Mouse (Mus musculus) CH12.LX (cell line): ENCODE measurements around the gene Itgb3. TPM values are rescaled to one million over a fixed set of nuclear protein-coding genes. Genes with fewer than 3 reads are reported as not detected.

Source experiments
- DNase-seq: peaks from one replicate; pipeline ENCODE4 v3.0.0-alpha.2; 2013; ENCODE audit errors: extremely low read depth
- H3K27ac ChIP-seq: 2 replicates; pipeline ENCODE4 v1.5.1; 2012; ENCODE audit warnings: low read depth, mild to moderate bottlenecking, control low read depth, moderate library complexity; ENCODE audit not compliant: insufficient read depth
- H3K27me3 ChIP-seq: replicated peaks from 2 replicates; pipeline ENCODE3; 2012; ENCODE audit warnings: inconsistent platforms
- H3K36me3 ChIP-seq, 2 experiments: replicated peaks in 1 of 2; 2 replicates each; pipeline versions ENCODE3 to v1.6.1; 2012; ENCODE audit warnings: inconsistent platforms in 1 of 2, low read length in 1 of 2, mild to moderate bottlenecking in 1 of 2, mixed read lengths in 1 of 2, moderate library complexity in 1 of 2; ENCODE audit not compliant: control insufficient read depth in 1 of 2, insufficient read depth in 1 of 2
- H3K4me1 ChIP-seq, 2 experiments: 2 replicates each; pipeline ENCODE4 v1.6.1; 2012; ENCODE audit warnings: inconsistent platforms in 1 of 2, moderate library complexity in 1 of 2; ENCODE audit not compliant: insufficient read depth in 2 of 2, control insufficient read depth in 1 of 2
- H3K4me2 ChIP-seq: 2 replicates; pipeline ENCODE4 v1.6.1; 2012; ENCODE audit warnings: low read depth, mild to moderate bottlenecking, control low read depth; ENCODE audit not compliant: poor library complexity, insufficient read depth, severe bottlenecking
- H3K4me3 ChIP-seq, 3 experiments: fragments of 150-350 bp in 1 of 3; sonication (generic) in 1 of 3; replicated peaks in 1 of 3; 2 replicates each; pipeline versions ENCODE3 to v1.5.1; 2011 to 2012; ENCODE audit warnings: low read depth in 2 of 3, low read length in 2 of 3, mild to moderate bottlenecking in 2 of 3, moderate library complexity in 2 of 3, control low read depth in 1 of 3, improper control_type of control experiment in 1 of 3, inconsistent platforms in 1 of 3, mixed read lengths in 1 of 3; ENCODE audit not compliant: poor library complexity in 1 of 3
- H3K79me2 ChIP-seq: replicated peaks from 2 replicates; pipeline ENCODE4 v1.6.1; 2012; ENCODE audit warnings: mild to moderate bottlenecking, moderate library complexity; ENCODE audit not compliant: control insufficient read depth, poor library complexity, insufficient read depth, severe bottlenecking; ENCODE audit errors: extremely low read depth
- H3K9ac ChIP-seq: 2 replicates; pipeline ENCODE4 v1.6.1; 2012; ENCODE audit warnings: low read depth, mild to moderate bottlenecking, control low read depth, moderate library complexity; ENCODE audit not compliant: insufficient read depth
- H3K9me3 ChIP-seq: replicated peaks from 2 replicates; pipeline ENCODE3; 2012; ENCODE audit warnings: low read length, inconsistent platforms, mixed read lengths
- CHD1 ChIP-seq: IDR thresholded peaks from 2 replicates; pipeline ENCODE4 v1.6.1; 2012; ENCODE audit warnings: low read depth, low read length, improper control_type of control experiment, inconsistent platforms
- CHD2 ChIP-seq: IDR thresholded peaks from 2 replicates; pipeline ENCODE4 v1.6.1; 2011; ENCODE audit warnings: low read length, improper control_type of control experiment
- CTCF ChIP-seq, 2 experiments: IDR thresholded peaks in 1 of 2; conservative IDR thresholded peaks in 1 of 2; 2 replicates each; pipeline ENCODE4 v1.5.1; 2011 to 2012; ENCODE audit warnings: low read depth in 2 of 2, low read length in 2 of 2, improper control_type of control experiment in 1 of 2, inconsistent platforms in 1 of 2, mild to moderate bottlenecking in 1 of 2, moderate library complexity in 1 of 2
- E2F4 ChIP-seq: IDR thresholded peaks from 2 replicates; pipeline ENCODE4 v1.6.1; 2011; ENCODE audit warnings: low read depth, low read length, improper control_type of control experiment; ENCODE audit not compliant: insufficient replicate concordance
- ETS1 ChIP-seq: conservative IDR thresholded peaks from 2 replicates; pipeline ENCODE4 v1.6.1; 2012; ENCODE audit warnings: low read depth, mild to moderate bottlenecking, inconsistent platforms, low read length, improper control_type of control experiment, moderate library complexity
- HCFC1 ChIP-seq: IDR thresholded peaks from 2 replicates; pipeline ENCODE4 v1.6.1; 2012; ENCODE audit warnings: low read depth, mild to moderate bottlenecking, inconsistent platforms, low read length, improper control_type of control experiment
- IRF4 ChIP-seq: IDR thresholded peaks from 2 replicates; pipeline ENCODE4 v1.6.1; 2014; ENCODE audit warnings: low read depth, mild to moderate bottlenecking, inconsistent platforms, low read length, improper control_type of control experiment
- JUN ChIP-seq: IDR thresholded peaks from 2 replicates; pipeline ENCODE4 v1.6.1; 2011; ENCODE audit warnings: low read depth, mild to moderate bottlenecking, low read length, improper control_type of control experiment, moderate library complexity; ENCODE audit not compliant: insufficient read depth
- KAT2A ChIP-seq: IDR thresholded peaks from 2 replicates; pipeline ENCODE4 v1.6.1; 2012; ENCODE audit warnings: low read length, improper control_type of control experiment, inconsistent platforms; ENCODE audit not compliant: insufficient replicate concordance
- MAX ChIP-seq: IDR thresholded peaks from 2 replicates; pipeline ENCODE4 v1.6.1; 2011; ENCODE audit warnings: low read length, improper control_type of control experiment
- MAZ ChIP-seq: IDR thresholded peaks from 2 replicates; pipeline ENCODE4 v1.6.1; 2012; ENCODE audit warnings: low read depth, mild to moderate bottlenecking, inconsistent platforms, low read length, improper control_type of control experiment, moderate library complexity
- MEF2A ChIP-seq: IDR thresholded peaks from 2 replicates; pipeline ENCODE4 v1.6.1; 2014; ENCODE audit warnings: low read depth, mild to moderate bottlenecking, inconsistent platforms, low read length, improper control_type of control experiment, borderline replicate concordance
- MYC ChIP-seq: IDR thresholded peaks from 2 replicates; pipeline ENCODE4 v1.6.1; 2011; ENCODE audit warnings: low read depth, mild to moderate bottlenecking, improper control_type of control experiment, low read length
- NELFE ChIP-seq: IDR thresholded peaks from 2 replicates; pipeline ENCODE4 v1.6.1; 2011; ENCODE audit warnings: low read depth, low read length, improper control_type of control experiment
- PAX5 ChIP-seq: IDR thresholded peaks from 2 replicates; pipeline ENCODE4 v1.6.1; 2012; ENCODE audit warnings: low read length, inconsistent platforms, mixed read lengths
- POLR2A ChIP-seq: IDR thresholded peaks from 2 replicates; pipeline ENCODE4 v1.6.1; 2011; ENCODE audit warnings: low read depth, mild to moderate bottlenecking, improper control_type of control experiment, low read length
- POLR2AphosphoS2 ChIP-seq: IDR thresholded peaks from 2 replicates; pipeline ENCODE4 v1.6.1; 2011; ENCODE audit warnings: low read depth, low read length, improper control_type of control experiment
- RCOR1 ChIP-seq: conservative IDR thresholded peaks from 2 replicates; pipeline ENCODE4 v1.6.1; 2012; ENCODE audit warnings: low read depth, mild to moderate bottlenecking, inconsistent platforms, low read length, improper control_type of control experiment
- SMC3 ChIP-seq: IDR thresholded peaks from 2 replicates; pipeline ENCODE4 v1.6.1; 2011; ENCODE audit warnings: low read depth, low read length, improper control_type of control experiment
- TCF12 ChIP-seq: IDR thresholded peaks from 2 replicates; pipeline ENCODE4 v1.6.1; 2014; ENCODE audit warnings: low read depth, mild to moderate bottlenecking, inconsistent platforms, low read length, improper control_type of control experiment
- UBTF ChIP-seq: IDR thresholded peaks from 2 replicates; pipeline ENCODE4 v1.6.1; 2012; ENCODE audit warnings: low read depth, mild to moderate bottlenecking, inconsistent platforms, low read length, improper control_type of control experiment, moderate library complexity
- USF2 ChIP-seq: conservative IDR thresholded peaks from 2 replicates; pipeline ENCODE4 v1.6.1; 2011; ENCODE audit warnings: low read depth, low read length, improper control_type of control experiment
- ZC3H11A ChIP-seq: IDR thresholded peaks from 2 replicates; pipeline ENCODE4 v1.6.1; 2012; ENCODE audit warnings: low read depth, mild to moderate bottlenecking, inconsistent platforms, low read length, improper control_type of control experiment
- ZKSCAN1 ChIP-seq: IDR thresholded peaks from 2 replicates; pipeline ENCODE4 v1.6.1; 2012; ENCODE audit warnings: low read depth, inconsistent platforms, low read length, improper control_type of control experiment, borderline replicate concordance
- ZMIZ1 ChIP-seq: IDR thresholded peaks from 2 replicates; pipeline ENCODE4 v1.6.1; 2012; ENCODE audit warnings: low read depth, mild to moderate bottlenecking, inconsistent platforms, low read length, improper control_type of control experiment
- dilution Hi-C: fragments of 300-500 bp; cut with MboI; formaldehyde crosslinking; loops from 2 replicates; pipeline ENCODE4 v1.14.3; 2020; ENCODE audit warnings: low sequenced_read_pairs; ENCODE audit not compliant: extremely low pct_unique_long_range_greater_than_20kb, extremely low pct_ligation_motif_present
- in situ Hi-C: fragments of 300-500 bp; cut with MboI; formaldehyde crosslinking; loops from 3 replicates; pipeline ENCODE4 v1.14.3; 2019; ENCODE audit warnings: low sequenced_read_pairs, low pct_ligation_motif_present, low pct_unique_long_range_greater_than_20kb, mixed read lengths
- polyA plus RNA-seq: library from polyadenylated mRNA; unstranded; fragments of >175 nt; gene quantifications from 2 replicates; pipeline ENCODE4 v1.2.1, GENCODE M21; 2012; ENCODE audit warnings: low read depth; ENCODE audit not compliant: insufficient read length
- total RNA-seq, 2 experiments: library from RNA; depleted of rRNA; stranded (reverse); fragments of 300-350 nt in 1 of 2; fragments of >200 nt in 1 of 2; gene quantifications; 2 replicates each; pipeline ENCODE4 v1.2.3; 2012 to 2014

Gene Itgb3
- total and polyA plus RNA-seq, 3 experiments, result 2.9 to 11.0 (median 3.0) TPM

DNA sequence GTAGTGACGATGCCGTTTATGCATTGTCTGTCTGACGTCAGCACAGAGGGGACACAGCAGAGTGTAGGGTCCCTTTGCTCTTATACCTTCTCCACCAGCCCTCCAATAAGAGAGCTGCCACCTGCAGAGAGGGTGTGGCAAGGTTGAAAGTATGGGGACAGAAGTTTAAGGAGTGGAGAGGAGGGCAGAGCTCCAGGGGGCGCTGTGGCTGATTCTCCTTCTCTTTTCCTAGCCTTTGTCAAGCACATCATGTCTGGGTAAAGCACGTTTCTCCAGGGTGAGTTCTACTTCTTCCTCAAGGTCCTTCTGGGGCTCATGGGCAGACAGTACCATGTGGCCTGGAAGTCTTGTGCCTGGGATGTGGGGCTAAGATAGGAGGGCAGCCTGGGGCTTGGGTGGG lies 22.3 kb upstream of the Itgb3 start:
- dilution Hi-C loops (no loop called here), in situ Hi-C loops (loop anchor here (10.0 to 25.0 kb wide), 3 partner anchors 71 to 539 kb away; partner anchors contain the start of gene Mettl2)
- H3K27ac ChIP-seq, result no peak overlapping the region
- no peaks in the 10 kb centered on the region for H3K27me3 ChIP-seq
- peaks cover 7% of the 10 kb centered on the region for H3K9me3 ChIP-seq
- no peaks in the 10 kb centered on the region for H3K79me2 ChIP-seq
- no peak overlapping the region for H3K4me3 ChIP-seq
- no peak overlapping the region for H3K9ac ChIP-seq
- DNase-seq, result no peak
- H3K36me3 ChIP-seq, result peaks cover 0 to 27% of the 10 kb centered on the region in 2 experiments
- TF ChIP-seq CTCF (conservative IDR thresholded peaks at IDR 0.05 in 1 of 2, IDR thresholded peaks at IDR 0.05 in 1 of 2; ENCODE audit: low read depth in 2 of 2, low read length in 2 of 2) (peak in 1 of 2 experiments; percentile 31; a peak in 2 of 4 replicates), MAZ (no peak)
- no peak overlapping the region for H3K4me2 ChIP-seq
- H3K4me1 ChIP-seq, result peaks cover 11 to 53% of the 10 kb centered on the region in 2 experiments

DNA sequence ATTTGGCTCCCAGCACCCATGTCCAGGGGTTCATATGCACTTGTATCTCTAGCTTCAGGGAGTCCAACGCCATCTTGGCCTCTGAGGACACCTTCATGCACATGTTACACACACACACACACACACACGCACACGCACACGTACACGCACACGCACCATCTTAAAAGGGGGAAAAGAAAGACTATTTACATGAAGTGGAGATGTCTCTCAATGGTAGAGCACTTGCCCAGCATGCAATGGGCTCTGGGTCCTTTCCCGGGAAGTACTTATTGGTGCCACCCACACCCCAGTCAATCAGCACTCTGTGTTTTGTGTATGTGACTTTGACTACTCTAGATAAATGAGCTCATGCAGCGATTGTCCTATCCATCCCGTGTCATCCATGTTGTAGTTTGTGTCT lies 19.9 kb upstream of the Itgb3 start:
- Histone ChIP-seq H3K27ac (no peak overlapping the region), H3K36me3 (peaks cover 0 to 27% of the 10 kb centered on the region in 2 experiments), H3K4me3 (no peak overlapping the region), H3K79me2 (no peaks in the 10 kb centered on the region), H3K4me2 (no peak overlapping the region), H3K27me3 (no peaks in the 10 kb centered on the region), H3K4me1 (peaks cover 10 to 43% of the 10 kb centered on the region in 2 experiments), H3K9me3 (peaks cover 7% of the 10 kb centered on the region), H3K9ac (no peak overlapping the region)
- in situ Hi-C loops, result loop anchor here (10.0 to 25.0 kb wide), 3 partner anchors 73 to 537 kb away; partner anchors contain the start of gene Mettl2
- dilution Hi-C loops, result no loop called here
- TF ChIP-seq PAX5 (no peak), MYC (no peak), E2F4 (no peak), CTCF (conservative IDR thresholded peaks at IDR 0.05 in 1 of 2, IDR thresholded peaks at IDR 0.05 in 1 of 2; ENCODE audit: low read depth in 2 of 2, low read length in 2 of 2) (no peak), ZC3H11A (no peak), RCOR1 (no peak), CHD1 (no peak), ZMIZ1 (no peak), HCFC1 (no peak), POLR2A (no peak), MAZ (no peak), SMC3 (no peak), CHD2 (no peak)
- no peak for DNase-seq

DNA sequence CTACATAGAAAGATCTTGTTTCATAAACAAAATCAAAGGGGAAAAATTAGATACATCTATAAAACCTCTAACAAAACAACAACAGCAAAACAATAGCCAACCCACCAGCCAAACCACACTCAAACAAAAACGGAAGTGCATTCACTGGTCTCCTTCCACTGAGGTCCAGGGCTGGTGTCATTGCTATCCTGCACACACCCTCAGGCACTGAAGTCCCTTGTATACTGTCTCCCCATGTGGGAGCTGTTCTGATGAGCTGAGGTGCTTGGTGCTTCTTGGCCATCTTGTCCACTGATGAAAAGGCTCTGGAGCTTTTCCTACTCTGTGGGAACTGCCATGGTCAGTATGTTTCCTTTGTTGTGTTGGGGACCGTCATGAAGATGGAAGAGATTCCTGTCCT lies 19.3 kb upstream of the Itgb3 start:
- no peak overlapping the region for H3K4me3 ChIP-seq
- H3K4me2 ChIP-seq, result no peak overlapping the region
- no peaks in the 10 kb centered on the region for H3K79me2 ChIP-seq
- DNase-seq, result no peak
- H3K9ac ChIP-seq, result no peak overlapping the region
- dilution Hi-C loops (no loop called here), in situ Hi-C loops (loop anchor here (10.0 to 25.0 kb wide), 3 partner anchors 74 to 536 kb away; partner anchors contain the start of gene Mettl2)
- H3K4me1 ChIP-seq, result peaks cover 4 to 37% of the 10 kb centered on the region in 2 experiments
- H3K27ac ChIP-seq, result no peak overlapping the region
- H3K9me3 ChIP-seq, result peaks cover 7% of the 10 kb centered on the region
- H3K36me3 ChIP-seq, result peaks cover 0 to 27% of the 10 kb centered on the region in 2 experiments
- TF ChIP-seq UBTF, result no peak
- no peak for TF ChIP-seq CTCF (conservative IDR thresholded peaks at IDR 0.05 in 1 of 2, IDR thresholded peaks at IDR 0.05 in 1 of 2; ENCODE audit: low read depth in 2 of 2, low read length in 2 of 2)
- no peak for TF ChIP-seq KAT2A
- no peak for TF ChIP-seq CHD1
- TF ChIP-seq ETS1, result no peak
- no peak for TF ChIP-seq POLR2A
- no peak for TF ChIP-seq POLR2AphosphoS2
- no peak for TF ChIP-seq ZKSCAN1
- TF ChIP-seq MAZ, result no peak
- TF ChIP-seq TCF12, result no peak
- TF ChIP-seq JUN, result no peak
- TF ChIP-seq MEF2A, result no peak
- no peak for TF ChIP-seq USF2
- no peak for TF ChIP-seq NELFE
- TF ChIP-seq IRF4, result no peak
- TF ChIP-seq ZC3H11A, result no peak
- no peak for TF ChIP-seq MAX
- H3K27me3 ChIP-seq, result no peaks in the 10 kb centered on the region
